Mouse (Mus musculus) ZHBTc4 (cell line): ENCODE measurements at regions not wholly inside any gene's neighbourhood (a gene's known extent, or its start where the extent isn't known, plus 50 kb on each side); places are given as distances from the start of the nearest gene placed in this dataset.

Source experiments
- DNase-seq: peaks from one replicate; pipeline ENCODE4 v3.0.0-alpha.2; 2011; ENCODE audit warnings: low read depth, low spot score

- DNase-seq = no peak
Observed at GRCm38 (mm10) chr1:92731353-92732282, 83.0 kb upstream of the Otos start.

- no peak for DNase-seq
Observed at GRCm38 (mm10) chr1:92730576-92730975, 81.9 kb upstream of the Otos start.

- DNase-seq = no peak
Observed at GRCm38 (mm10) chr1:92727961-92728360, 79.3 kb upstream of the Otos start.

GRCm38 (mm10) chr1:92727371-92727770, 78.7 kb upstream of the Otos start:
- DNase-seq = no peak

- DNase-seq = no peak
Observed at GRCm38 (mm10) chr1:92726341-92726740, 77.7 kb upstream of the Otos start.

- DNase-seq = no peak
Observed at GRCm38 (mm10) chr1:92724135-92724534, 75.5 kb upstream of the Otos start.

GRCm38 (mm10) chr1:92720567-92720966, 71.9 kb upstream of the Otos start:
- DNase-seq = no peak

- DNase-seq = no peak
Observed at GRCm38 (mm10) chr1:92719864-92720263, 71.2 kb upstream of the Otos start.

- no peak for DNase-seq
Observed at GRCm38 (mm10) chr1:92718108-92718507, 69.5 kb upstream of the Otos start.

- no peak for DNase-seq
Observed at GRCm38 (mm10) chr1:92714725-92715324, 66.2 kb upstream of the Otos start.

- no peak for DNase-seq
Observed at GRCm38 (mm10) chr1:92712366-92712765, 63.7 kb upstream of the Otos start.

- no peak for DNase-seq
Observed at GRCm38 (mm10) chr1:92710321-92710839, 61.7 kb upstream of the Otos start.

GRCm38 (mm10) chr1:92709190-92709850, 60.7 kb upstream of the Otos start:
- DNase-seq = no peak

GRCm38 (mm10) chr1:92707917-92708897, 59.6 kb upstream of the Otos start:
- DNase-seq = peak; percentile 83

GRCm38 (mm10) chr1:92707441-92707840, 58.8 kb upstream of the Otos start:
- peak; percentile 87 for DNase-seq

- DNase-seq = no peak
Observed at GRCm38 (mm10) chr1:92703903-92704302, 55.3 kb upstream of the Otos start.

- DNase-seq = no peak
Observed at GRCm38 (mm10) chr1:92703270-92703669, 54.6 kb upstream of the Otos start.

GRCm38 (mm10) chr1:92700107-92700506, 51.5 kb upstream of the Otos start:
- no peak for DNase-seq

GRCm38 (mm10) chr1:92699697-92700096, 51.1 kb upstream of the Otos start:
- DNase-seq = peak; percentile 36

GRCm38 (mm10) chr1:92699048-92699447, 50.4 kb upstream of the Otos start:
- DNase-seq = no peak

- no peak for DNase-seq
Observed at GRCm38 (mm10) chr1:92698541-92698940, 49.9 kb upstream of the Otos start.
